Mouse (Mus musculus) myocyte (in vitro differentiated cells): ENCODE measurements around the gene Peg10. TPM values are rescaled to one million over a fixed set of nuclear protein-coding genes. Genes with fewer than 3 reads are reported as not detected.

Source experiments
- H3K27me3 ChIP-seq: one replicate; pipeline ENCODE4 v1.6.1; 2011; ENCODE audit not compliant: control insufficient read depth, insufficient read depth, insufficient read length
- H3K36me3 ChIP-seq: one replicate; pipeline ENCODE4 v1.6.1; 2011; ENCODE audit not compliant: control insufficient read depth, insufficient read depth
- H3K4me2 ChIP-seq: one replicate; pipeline ENCODE4 v1.6.1; 2011; ENCODE audit warnings: low read depth, control low read depth
- H3K4me3 ChIP-seq: one replicate; pipeline ENCODE4 v1.5.1; 2011; ENCODE audit warnings: mild to moderate bottlenecking, control low read depth, moderate library complexity
- H3K79me2 ChIP-seq: one replicate; pipeline ENCODE4 v1.6.1; 2011; ENCODE audit not compliant: control insufficient read depth, insufficient read depth
- H3ac ChIP-seq: one replicate; pipeline ENCODE4 v1.6.1; 2011; ENCODE audit not compliant: control insufficient read depth, insufficient read length
- CEBPB ChIP-seq: IDR thresholded peaks from 2 replicates; pipeline ENCODE4 v1.6.1; 2011; ENCODE audit warnings: mild to moderate bottlenecking, moderate library complexity; ENCODE audit not compliant: poor library complexity, insufficient read depth, severe bottlenecking
- E2F4 ChIP-seq: IDR thresholded peaks from one replicate; pipeline ENCODE4 v1.6.1; 2011; ENCODE audit warnings: mild to moderate bottlenecking, control low read depth, moderate library complexity; ENCODE audit not compliant: insufficient read depth
- MAX ChIP-seq: IDR thresholded peaks from one replicate; pipeline ENCODE4 v1.6.1; 2011; ENCODE audit warnings: low read depth, mild to moderate bottlenecking, control low read depth
- MYOD1 ChIP-seq, 3 experiments: IDR thresholded peaks; one replicate each; pipeline ENCODE4 v1.6.1; 2011; ENCODE audit warnings: control low read depth in 2 of 3, low read depth in 2 of 3, mild to moderate bottlenecking in 2 of 3, moderate library complexity in 1 of 3; ENCODE audit not compliant: insufficient read length in 2 of 3, control insufficient read depth in 1 of 3
- MYOG ChIP-seq, 3 experiments: IDR thresholded peaks; one replicate each; pipeline ENCODE4 v1.6.1; 2011; ENCODE audit warnings: control low read depth in 2 of 3, low read depth in 2 of 3, mild to moderate bottlenecking in 2 of 3; ENCODE audit not compliant: insufficient read length in 2 of 3, control insufficient read depth in 1 of 3, insufficient read depth in 1 of 3
- POLR2A ChIP-seq: IDR thresholded peaks from one replicate; pipeline ENCODE4 v1.6.1; 2011; ENCODE audit warnings: low read depth, mild to moderate bottlenecking, control low read depth, moderate library complexity; ENCODE audit not compliant: insufficient read length
- POLR2AphosphoS2 ChIP-seq: IDR thresholded peaks from one replicate; pipeline ENCODE4 v1.6.1; 2011; ENCODE audit warnings: low read depth, control low read depth; ENCODE audit not compliant: insufficient read length
- REST ChIP-seq: IDR thresholded peaks from one replicate; pipeline ENCODE4 v1.6.1; 2011; ENCODE audit warnings: mild to moderate bottlenecking, control low read depth, moderate library complexity; ENCODE audit not compliant: insufficient read depth, insufficient read length
- SRF ChIP-seq: IDR thresholded peaks from one replicate; pipeline ENCODE4 v1.6.1; 2011; ENCODE audit warnings: low read depth; ENCODE audit not compliant: control insufficient read depth, insufficient read length
- TCF12 ChIP-seq: IDR thresholded peaks from one replicate; pipeline ENCODE4 v1.6.1; 2011; ENCODE audit warnings: mild to moderate bottlenecking, control low read depth; ENCODE audit not compliant: poor library complexity, insufficient read depth, severe bottlenecking
- TCF3 ChIP-seq: IDR thresholded peaks from one replicate; pipeline ENCODE4 v1.6.1; 2011; ENCODE audit warnings: low read depth, control low read depth; ENCODE audit not compliant: insufficient read length
- USF1 ChIP-seq: IDR thresholded peaks from one replicate; pipeline ENCODE4 v1.6.1; 2011; ENCODE audit warnings: low read depth, mild to moderate bottlenecking, control low read depth, moderate library complexity
- polyA plus RNA-seq: library from polyadenylated mRNA; unstranded; fragments of >200 nt; fragmentation: generic; extraction: Trizol; gene quantifications from one replicate; pipeline ENCODE4 v1.2.1, GENCODE M21; 2012; ENCODE audit warnings: missing spikeins

Gene Peg10
- polyA plus RNA-seq, 1 experiment = 2.6 TPM

DNA sequence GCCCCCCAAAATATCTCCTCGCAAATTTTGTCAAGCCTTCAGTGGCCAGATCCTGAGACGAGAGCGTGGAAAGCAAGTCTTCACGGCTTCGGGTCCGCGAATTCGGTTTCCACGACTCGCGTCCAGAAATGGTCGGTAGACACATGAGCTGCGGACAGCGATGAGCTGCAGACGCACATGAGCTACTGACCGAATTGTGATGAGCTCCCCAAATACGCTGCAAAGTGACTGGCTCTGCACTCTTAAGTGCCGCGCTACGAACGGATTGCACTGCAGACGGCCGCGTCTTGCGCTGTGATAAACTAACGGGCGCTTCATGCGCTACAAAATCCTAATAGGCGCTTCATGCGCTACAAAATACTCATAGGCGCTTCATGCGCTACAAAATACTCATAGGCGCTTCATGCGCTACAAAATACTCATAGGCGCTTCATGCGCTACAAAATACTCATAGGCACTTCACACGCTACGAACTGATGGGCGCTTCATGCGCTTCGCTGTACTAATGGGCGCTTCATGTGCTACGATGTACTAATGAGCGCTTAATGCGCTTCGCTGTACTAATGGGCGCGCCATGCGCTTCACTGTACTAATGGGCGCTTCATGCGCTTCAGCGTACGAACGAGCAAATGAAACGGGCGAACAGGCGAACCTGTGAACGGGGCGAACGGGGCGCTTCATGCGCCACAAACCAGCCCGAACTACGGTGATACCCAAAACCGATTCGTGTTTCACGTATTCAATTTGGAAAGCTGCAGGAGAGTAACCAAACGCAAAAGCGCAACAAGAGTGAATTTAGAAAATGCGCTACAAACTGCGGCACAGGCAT is 785 bp downstream of the Peg10 start:
- no peaks in the 10 kb centered on the region for H3K36me3 ChIP-seq
- peak overlapping the region; percentile 43 for H3K4me3 ChIP-seq
- H3K4me2 ChIP-seq = peak overlapping the region; percentile 77
- no peak overlapping the region for H3ac ChIP-seq
- H3K79me2 ChIP-seq = no peaks in the 10 kb centered on the region
- H3K27me3 ChIP-seq = no peaks in the 10 kb centered on the region
- TF ChIP-seq TCF3 = no peak
- TF ChIP-seq USF1 = no peak
- no peak for TF ChIP-seq MYOG (IDR thresholded peaks at IDR 0.05; ENCODE audit: control insufficient read depth in 1 of 3, insufficient read depth in 1 of 3, insufficient read length in 2 of 3, low read depth in 2 of 3)
- no peak for TF ChIP-seq MAX
- no peak for TF ChIP-seq POLR2AphosphoS2

DNA sequence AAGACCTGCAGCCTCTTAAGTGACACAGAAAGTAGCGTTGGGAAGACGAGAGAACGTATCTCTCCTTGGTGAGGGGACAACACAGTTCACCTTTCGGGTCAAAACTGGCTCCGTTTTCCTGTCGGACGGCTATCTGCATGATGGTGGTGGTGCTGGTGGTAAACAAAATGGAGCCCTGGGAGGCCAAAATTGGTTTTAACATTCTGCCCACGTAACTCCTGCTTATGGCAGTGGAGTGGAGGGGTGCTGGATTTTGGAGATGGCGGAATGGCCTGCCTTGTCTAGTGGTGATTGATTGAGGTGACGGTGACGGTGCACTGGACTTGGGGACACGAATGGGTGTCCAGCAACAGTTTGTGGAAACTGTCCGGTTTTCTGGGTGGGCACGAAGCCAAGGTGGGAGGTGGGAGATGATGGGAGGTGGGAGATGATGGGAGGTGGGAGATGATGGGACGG is 1.4 kb downstream of the Peg10 start:
- no peaks in the 10 kb centered on the region for H3K79me2 ChIP-seq
- H3ac ChIP-seq = no peak overlapping the region
- TF ChIP-seq TCF12 (no peak), MYOD1 (IDR thresholded peaks at IDR 0.05; ENCODE audit: control insufficient read depth in 1 of 3, insufficient read length in 2 of 3, low read depth in 2 of 3) (no peak), E2F4 (no peak), SRF (no peak), REST (no peak), USF1 (no peak), CEBPB (no peak), TCF3 (no peak), POLR2A (no peak), POLR2AphosphoS2 (no peak), MYOG (IDR thresholded peaks at IDR 0.05; ENCODE audit: control insufficient read depth in 1 of 3, insufficient read depth in 1 of 3, insufficient read length in 2 of 3, low read depth in 2 of 3) (no peak), MAX (no peak)
- H3K4me3 ChIP-seq = peak overlapping the region; percentile 43
- H3K27me3 ChIP-seq = no peaks in the 10 kb centered on the region
- no peaks in the 10 kb centered on the region for H3K36me3 ChIP-seq
- H3K4me2 ChIP-seq = peak overlapping the region; percentile 77

DNA sequence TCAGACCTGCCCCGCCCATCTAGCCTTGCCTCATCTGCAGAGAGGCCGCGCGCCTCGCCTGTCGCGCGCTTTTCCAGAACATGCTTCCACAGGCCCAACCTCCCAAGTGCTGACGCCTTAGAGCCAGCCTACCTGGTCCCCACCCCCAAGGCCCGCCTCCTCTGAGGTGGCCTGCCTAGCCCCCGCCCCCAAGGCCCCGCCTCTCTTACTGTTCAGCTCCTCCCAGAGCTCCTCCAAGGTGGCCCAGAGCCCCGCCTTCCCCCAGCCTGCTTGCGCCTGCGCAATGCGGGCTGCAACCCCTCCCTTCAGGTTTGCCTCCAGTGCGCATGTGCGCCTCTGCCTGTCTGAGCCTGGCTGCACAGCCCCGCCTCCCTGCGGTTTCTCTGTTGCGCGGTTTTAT is 2.0 kb downstream of the Peg10 start:
- Histone ChIP-seq H3K4me3 (peak overlapping the region; percentile 43), H3K79me2 (no peaks in the 10 kb centered on the region), H3ac (no peak overlapping the region), H3K4me2 (peak overlapping the region; percentile 18), H3K27me3 (no peaks in the 10 kb centered on the region), H3K36me3 (no peaks in the 10 kb centered on the region)
- TF ChIP-seq USF1 = no peak
- TF ChIP-seq REST = no peak
- no peak for TF ChIP-seq SRF

DNA sequence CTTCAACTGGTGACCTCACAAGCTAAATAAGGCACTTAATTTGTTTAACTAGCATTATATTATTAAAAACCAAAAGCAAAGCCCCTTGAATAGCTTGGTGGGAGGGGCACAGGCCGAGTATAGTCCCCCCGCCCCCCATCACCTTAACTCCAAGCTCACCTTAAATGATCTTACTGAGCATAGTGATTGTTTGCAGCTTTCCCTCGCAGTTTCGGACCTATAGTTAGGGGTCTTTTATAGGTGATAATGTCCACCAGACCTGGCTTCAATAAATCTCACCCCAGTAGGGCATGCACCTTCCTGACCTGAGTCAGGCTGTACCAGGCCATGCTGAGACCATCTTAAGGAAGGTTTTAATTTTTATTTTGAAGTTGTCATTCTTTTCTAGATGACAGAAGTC is 4.2 kb downstream of the Peg10 start:
- no peak overlapping the region for H3K4me2 ChIP-seq
- TF ChIP-seq CEBPB (no peak), MYOD1 (IDR thresholded peaks at IDR 0.05; ENCODE audit: control insufficient read depth in 1 of 3, insufficient read length in 2 of 3, low read depth in 2 of 3) (no peak), REST (no peak), MYOG (IDR thresholded peaks at IDR 0.05; ENCODE audit: control insufficient read depth in 1 of 3, insufficient read depth in 1 of 3, insufficient read length in 2 of 3, low read depth in 2 of 3) (no peak), TCF3 (no peak), POLR2AphosphoS2 (no peak), TCF12 (no peak), E2F4 (no peak)
- no peaks in the 10 kb centered on the region for H3K79me2 ChIP-seq
- no peaks in the 10 kb centered on the region for H3K27me3 ChIP-seq
- H3K4me3 ChIP-seq = no peak overlapping the region
- no peaks in the 10 kb centered on the region for H3K36me3 ChIP-seq
- no peak overlapping the region for H3ac ChIP-seq

DNA sequence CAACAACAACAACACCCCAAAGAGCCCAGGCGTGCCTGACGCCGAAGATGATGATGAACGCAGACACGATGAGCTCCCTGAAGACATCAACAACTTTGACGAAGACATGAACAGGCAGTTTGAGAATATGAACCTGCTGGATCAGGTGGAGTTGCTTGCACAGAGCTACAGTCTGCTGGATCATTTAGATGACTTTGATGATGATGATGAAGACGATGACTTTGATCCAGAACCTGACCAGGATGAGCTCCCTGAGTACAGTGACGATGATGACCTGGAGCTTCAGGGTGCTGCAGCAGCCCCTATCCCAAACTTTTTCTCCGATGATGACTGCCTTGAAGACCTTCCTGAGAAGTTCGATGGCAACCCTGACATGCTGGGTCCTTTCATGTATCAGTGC is 7.2 kb downstream of the Peg10 start:
- Histone ChIP-seq H3K79me2 (no peaks in the 10 kb centered on the region), H3K27me3 (no peaks in the 10 kb centered on the region), H3K36me3 (no peaks in the 10 kb centered on the region), H3K4me3 (no peak overlapping the region), H3ac (no peak overlapping the region), H3K4me2 (no peak overlapping the region)
- TF ChIP-seq POLR2AphosphoS2 (no peak), USF1 (no peak), MAX (no peak), REST (no peak), TCF3 (no peak), CEBPB (no peak), E2F4 (no peak), MYOG (IDR thresholded peaks at IDR 0.05; ENCODE audit: control insufficient read depth in 1 of 3, insufficient read depth in 1 of 3, insufficient read length in 2 of 3, low read depth in 2 of 3) (no peak), POLR2A (no peak), TCF12 (no peak), SRF (no peak), MYOD1 (IDR thresholded peaks at IDR 0.05; ENCODE audit: control insufficient read depth in 1 of 3, insufficient read length in 2 of 3, low read depth in 2 of 3) (no peak)
